Mouse (Mus musculus): ENCODE measurements around the gene Bcar3.
"Not testable (repeated sequence)": the region's sequence is repeated elsewhere in the genome, so short reads cannot be mapped to it uniquely, and the experiment has no call there.

Bcar3 gene

GRCm38 (mm10) chr3:122381591-122381990, 87.7 kb downstream of the Bcar3 start:
- DNase-seq (ENCODE audit: low spot score), result no peak

GRCm38 (mm10) chr3:122386444-122386843, 92.5 kb downstream of the Bcar3 start:
- no peak for DNase-seq (ENCODE audit: low spot score)

GRCm38 (mm10) chr3:122387771-122388170, 93.8 kb downstream of the Bcar3 start:
- DNase-seq (ENCODE audit: low spot score), result no peak

GRCm38 (mm10) chr3:122389972-122390371, 96.0 kb downstream of the Bcar3 start:
- DNase-seq (ENCODE audit: low spot score), result no peak

- DNase-seq (ENCODE audit: low spot score), result no peak
These were observed 97.2 kb downstream of the Bcar3 start for GRCm38 (mm10) chr3:122391098-122391497.

GRCm38 (mm10) chr3:122391816-122392215, 97.9 kb downstream of the Bcar3 start:
- DNase-seq (ENCODE audit: low spot score), result no peak

- not testable (repeated sequence) for DNase-seq (ENCODE audit: low spot score)
These were observed 99.5 kb downstream of the Bcar3 start for GRCm38 (mm10) chr3:122393411-122393810.

- DNase-seq (ENCODE audit: low spot score), result no peak
These were observed 100.0 kb downstream of the Bcar3 start for GRCm38 (mm10) chr3:122393836-122394374.

- no peak for DNase-seq (ENCODE audit: low spot score)
These were observed 103.0 kb downstream of the Bcar3 start for GRCm38 (mm10) chr3:122396957-122397356.

GRCm38 (mm10) chr3:122397401-122397800, 103.5 kb downstream of the Bcar3 start:
- no peak for DNase-seq (ENCODE audit: low spot score)

- no peak for DNase-seq (ENCODE audit: low spot score)
These were observed 107.1 kb downstream of the Bcar3 start for GRCm38 (mm10) chr3:122401011-122401410.

- no peak for DNase-seq (ENCODE audit: low spot score)
These were observed 108.2 kb downstream of the Bcar3 start for GRCm38 (mm10) chr3:122402143-122402542.

- no peak for DNase-seq (ENCODE audit: low spot score)
These were observed 110.1 kb downstream of the Bcar3 start for GRCm38 (mm10) chr3:122403860-122404557.

GRCm38 (mm10) chr3:122405203-122405956, 111.4 kb downstream of the Bcar3 start:
- no peak for DNase-seq (ENCODE audit: low spot score)

GRCm38 (mm10) chr3:122406416-122406815, 112.5 kb downstream of the Bcar3 start:
- no peak for DNase-seq (ENCODE audit: low spot score)

- DNase-seq (ENCODE audit: low spot score), result no peak
These were observed 113.8 kb downstream of the Bcar3 start for GRCm38 (mm10) chr3:122407757-122408156.

GRCm38 (mm10) chr3:122408798-122409311, 114.9 kb downstream of the Bcar3 start:
- no peak for DNase-seq (ENCODE audit: low spot score)

- no peak for DNase-seq (ENCODE audit: low spot score)
These were observed 117.7 kb downstream of the Bcar3 start for GRCm38 (mm10) chr3:122411590-122411989.

GRCm38 (mm10) chr3:122413729-122414561, 120.0 kb downstream of the Bcar3 start:
- no peak for DNase-seq (ENCODE audit: low spot score)

GRCm38 (mm10) chr3:122414868-122415267, 120.9 kb downstream of the Bcar3 start:
- DNase-seq (ENCODE audit: low spot score), result no peak

GRCm38 (mm10) chr3:122417466-122417865, 123.5 kb downstream of the Bcar3 start:
- no peak for DNase-seq (ENCODE audit: low spot score)

Measured in retina, embryonic 14.5 days (tissue).